Comparison of ENCODE assay signal across 12 mouse cellular contexts in genomic region chr10:94000223-94000622, GRCm38 (mm10). TPM values are rescaled to one million over a fixed set of nuclear protein-coding genes. Genes with fewer than 3 reads are reported as not detected.
A peak's percentile ranks its signal among the peaks of the same experiment; 100 is the strongest.
DNase-seq lines count a peak whose midpoint lies in the region; ATAC-seq and TF ChIP-seq lines count a peak whose summit lies in the region.
"Had no signal": no experiment of that assay in that cellular context is flagged by ENCODE, and none has a peak within 500 bp of the region (broad histone marks: within the 10 kb centered on the region; RNA-seq: fewer than 3 reads in every experiment).

No protein-coding gene starts in this region.

- H3K36me3 ChIP-seq in liver, postnatal 0 days (replicated peaks; ENCODE audit: insufficient read depth, low read length), result peaks cover 70% of the 10 kb centered on the region
- peaks cover 82% of the 10 kb centered on the region for H3K36me3 ChIP-seq in forebrain, embryonic 15.5 days

- no peak overlapping the region for H3K4me3 ChIP-seq in liver, postnatal 0 days (ENCODE audit: low read depth, low read length)
- no peak overlapping the region for H3K4me3 ChIP-seq in forebrain, embryonic 15.5 days
- H3K4me3 ChIP-seq: hindbrain, embryonic 15.5 days; limb, embryonic 15.5 days had no signal

- no peak overlapping the region for H3K4me2 ChIP-seq in liver, postnatal 0 days (ENCODE audit: low read depth, low read length)
- no peak overlapping the region for H3K4me2 ChIP-seq in forebrain, embryonic 15.5 days (replicated peaks)
- H3K4me2 ChIP-seq: hindbrain, embryonic 15.5 days; limb, embryonic 15.5 days; midbrain, embryonic 11.5 days had no signal

- no peak for TF ChIP-seq EP300 in liver, postnatal 0 days (IDR thresholded peaks at IDR 0.05; ENCODE audit: low read depth)

- no peak overlapping the region for H3K9ac ChIP-seq in liver, postnatal 0 days (replicated peaks)
- no peak overlapping the region for H3K9ac ChIP-seq in forebrain, embryonic 15.5 days (replicated peaks)
- H3K9ac ChIP-seq: hindbrain, embryonic 15.5 days; limb, embryonic 15.5 days had no signal

- H3K4me1 ChIP-seq in liver, postnatal 0 days (ENCODE audit: insufficient read depth), result no peaks in the 10 kb centered on the region
- H3K4me1 ChIP-seq in forebrain, embryonic 15.5 days, result no peaks in the 10 kb centered on the region
- H3K4me1 ChIP-seq: hindbrain, embryonic 15.5 days; limb, embryonic 15.5 days had no signal

- TF ChIP-seq CTCF in liver, postnatal 0 days (IDR thresholded peaks at IDR 0.05; ENCODE audit: low read depth), result no peak

- peak; percentile 3 for DNase-seq in cerebellum, adult 11 months
- DNase-seq in liver, postnatal 0 days, result no peak
- no peak for DNase-seq in liver
- peak; percentile 66 for DNase-seq in kidney, postnatal 14 days
- no peak for DNase-seq in left cerebral cortex, adult 18-20 months (ENCODE audit: low spot score in 2 of 2)
- DNase-seq: thymus, adult 2 months had no signal

- H3K9me3 ChIP-seq in liver, postnatal 0 days (ENCODE audit: low read length), result peaks cover 6% of the 10 kb centered on the region; the same call in 1 of the 2 replicates
- H3K9me3 ChIP-seq in forebrain, embryonic 15.5 days, result no peaks in the 10 kb centered on the region
- H3K9me3 ChIP-seq: hindbrain, embryonic 15.5 days; limb, embryonic 15.5 days had no signal

- H3K27ac ChIP-seq in liver, postnatal 0 days (ENCODE audit: low read depth), result 0 out of 2 replicates have a peak overlapping the region, but pooled peaks have one; percentile 20
- no peak overlapping the region for H3K27ac ChIP-seq in forebrain, embryonic 15.5 days (replicated peaks)
- H3K27ac ChIP-seq: hindbrain, embryonic 15.5 days; limb, embryonic 15.5 days had no signal

- no peaks in the 10 kb centered on the region for H3K27me3 ChIP-seq in liver, postnatal 0 days (ENCODE audit: insufficient read depth, low read length)
- H3K27me3 ChIP-seq in forebrain, embryonic 15.5 days, result no peaks in the 10 kb centered on the region
- H3K27me3 ChIP-seq: hindbrain, embryonic 15.5 days; limb, embryonic 15.5 days had no signal

- no peak for ATAC-seq in cerebellum, adult (ENCODE audit: insufficient number of reproducible peaks, low FRiP score, low TSS enrichment)
- ATAC-seq in liver, postnatal 0 days, result no peak
- ATAC-seq in megakaryocyte, adult 5-6 weeks (ENCODE audit: poor library complexity, severe bottlenecking), result peak; percentile 77
- ATAC-seq in forebrain, embryonic 15.5 days (replicated peaks), result no peak

- 66% methylated on average over 10 of the region's 10 CpGs for WGBS in liver, postnatal 0 days (ENCODE audit: insufficient replicate concordance)
- WGBS in forebrain, embryonic 15.5 days, result 94% methylated on average over 10 of the region's 10 CpGs

RNA-seq across cellular contexts. Expression of gene Vezt, which starts 35.4 kb away (rescaled TPM):
- polyA plus RNA-seq in liver, postnatal 0 days (2015; fragmentation: Nextera tagmentation; extraction: Ambion mirVana), result 8.6 TPM in 2 replicates
- 3.8 and 5.0 TPM in 2 replicates for total RNA-seq in megakaryocyte, adult 5-6 weeks (2015)
- total RNA-seq in megakaryocyte, adult 5-6 weeks (2017), result 6.6 and 7.7 TPM in 2 replicates
- polyA plus RNA-seq in forebrain, embryonic 15.5 days (2015; fragmentation: Nextera tagmentation; extraction: Ambion mirVana), result 68.6 and 71.8 TPM in 2 replicates
- 10 to 100 TPM; 78.6 to 81.6 TPM for total RNA-seq in left cerebral cortex, adult 18-20 months (2021)

RNA-seq across cellular contexts. Expression of gene Fgd6, which starts 35.6 kb away (rescaled TPM):
- 2.4 TPM in 2 replicates for polyA plus RNA-seq in liver, postnatal 0 days (2015; fragmentation: Nextera tagmentation; extraction: Ambion mirVana)
- total RNA-seq in megakaryocyte, adult 5-6 weeks (2015), result 1.4 and 1.8 TPM in 2 replicates
- total RNA-seq in megakaryocyte, adult 5-6 weeks (2017), result 1.1 and 1.5 TPM in 2 replicates
- 1.5 and 1.7 TPM in 2 replicates for polyA plus RNA-seq in forebrain, embryonic 15.5 days (2015; fragmentation: Nextera tagmentation; extraction: Ambion mirVana)
- 10 to 100 TPM in 1 of 2 experiments, 1 to 10 TPM in 1; 9.4 to 11.7 TPM for total RNA-seq in left cerebral cortex, adult 18-20 months (2021)

Comparison
In these comparisons a context has a peak if more than half of its experiments do, and no peak if none do; other contexts are left out.
1. DNase-seq: peak in cerebellum, adult 11 months (single experiment) and kidney, postnatal 14 days (single experiment); none in liver, postnatal 0 days (single experiment), liver (single experiment) and left cerebral cortex, adult 18-20 months (0 of 2).
2. RNA of gene Vezt, which starts 35.4 kb away (total RNA-seq): 78.6 to 81.6 TPM in left cerebral cortex, adult 18-20 months; 3.8 to 7.7 TPM in megakaryocyte, adult 5-6 weeks; every median in the first group is over 4 times any median in the second.